Mouse (Mus musculus) adrenal gland, adult 18-20 months (tissue): ENCODE data around the gene Gm3371. TPM values are rescaled to one million over a fixed set of nuclear protein-coding genes. Genes with fewer than 3 reads are reported as not detected.
"Not testable (repeated sequence)": the region's sequence is repeated elsewhere in the genome, so short reads cannot be mapped to it uniquely, and the experiment has no call there.

ENCODE experiments used
- DNase-seq, 2 experiments: peaks; one replicate each; pipeline ENCODE4 v3.0.0; 2021 to 2022; ENCODE audit warnings: low spot score in 2 of 2
- long read RNA-seq, 2 experiments: library from polyadenylated mRNA; stranded (forward); transcript quantifications; one replicate each; pipeline ENCODE4 v2.0.0; 2021
- total RNA-seq, 2 experiments: library from RNA; stranded (reverse); gene quantifications; 1 replicate in 1 of 2; 2 replicates in 1 of 2; pipeline ENCODE4 v1.2.3; 2021

Gm3371 gene
- total RNA-seq: not detected
- long read RNA-seq, experiment 1: 0 reads
- long read RNA-seq, experiment 2: 0 reads

GRCm38 (mm10) chr14:44410588-44410987, at the start of gene Gm3371:
TSS of gene Gm3371 (minus strand) at chr14:44410688.
- not testable (repeated sequence) for DNase-seq

DNA sequence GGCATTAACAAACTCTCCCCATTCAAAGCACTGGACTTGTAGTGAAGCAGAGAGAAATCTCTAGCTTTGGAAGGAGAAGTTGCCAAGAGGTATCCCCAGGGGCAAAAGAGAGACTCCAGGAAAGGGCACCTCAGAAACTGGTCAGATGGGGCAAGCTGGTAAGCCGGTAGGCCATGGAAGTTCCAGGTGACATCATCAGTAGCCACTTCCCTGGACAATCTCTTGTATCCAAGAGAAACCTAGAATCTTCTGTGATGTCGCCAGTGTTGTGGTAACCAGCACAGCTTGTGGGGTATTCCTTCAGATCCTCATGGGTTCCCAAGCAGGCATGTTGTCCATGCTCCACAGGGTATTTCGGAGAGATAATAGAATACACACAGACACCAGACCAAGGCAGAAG, 22.8 kb upstream of the Gm3371 start, which contains the start of gene Gm8232:
Gene Gm8232 (plus strand): TSS at position 301 of the 400 bp plus-strand sequence.
- not testable (repeated sequence) for DNase-seq

- DNase-seq: not testable (repeated sequence)
These were observed 26.3 kb downstream of the Gm3371 start for GRCm38 (mm10) chr14:44384233-44384632.

DNA sequence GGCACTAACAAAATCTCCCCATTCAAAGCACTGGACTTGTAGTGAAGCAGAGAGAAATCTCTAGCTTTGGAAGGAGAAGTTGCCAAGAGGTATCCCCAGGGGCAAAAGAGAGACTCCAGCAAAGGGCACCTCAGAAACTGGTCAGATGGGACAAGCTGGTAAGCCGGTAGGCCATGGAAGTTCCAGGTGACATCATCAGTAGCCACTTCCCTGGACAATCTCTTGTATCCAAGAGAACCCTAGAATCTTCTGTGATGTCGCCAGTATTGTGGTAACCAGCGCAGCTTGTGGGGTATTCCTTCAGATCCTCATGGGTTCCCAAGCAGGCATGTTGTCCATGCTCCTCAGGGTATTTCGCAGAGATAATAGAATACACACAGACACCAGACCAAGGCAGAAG, 45.4 kb downstream of the Gm3371 start, which contains the start of gene Gm8229:
Gene Gm8229 (plus strand): TSS at position 301 of the 400 bp plus-strand sequence.
- DNase-seq: not testable (repeated sequence)

GRCm38 (mm10) chr14:44362301-44362700, 48.2 kb downstream of the Gm3371 start:
- DNase-seq: not testable (repeated sequence)

- not testable (repeated sequence) for DNase-seq
These were observed 49.1 kb downstream of the Gm3371 start for GRCm38 (mm10) chr14:44361416-44361815.

Other genes starting within 250 kb of the Gm3371 start
- not detected for gene Gm8212, start 213.0 kb downstream of the Gm3371 start, total RNA-seq
- not detected for gene 4930503E14Rik, start 197.4 kb downstream of the Gm3371 start, total RNA-seq
- gene Gm8220, start 125.1 kb downstream of the Gm3371 start, total RNA-seq: not detected
- not detected for gene Gm5930, start 72.1 kb downstream of the Gm3371 start, total RNA-seq
- not detected for gene Gm8229, start 45.3 kb downstream of the Gm3371 start, total RNA-seq
- not detected for gene Gm8232, start 22.9 kb upstream of the Gm3371 start, total RNA-seq
- not detected for gene BC061237, start 81.8 kb upstream of the Gm3371 start, total RNA-seq
- not detected for gene Gm17093, start 107.6 kb upstream of the Gm3371 start, total RNA-seq
- gene Gm8247, start 172.5 kb upstream of the Gm3371 start, total RNA-seq: not detected
- gene Gm5624, start 217.2 kb upstream of the Gm3371 start, total RNA-seq: not detected